Mouse (Mus musculus): Measurements from ENCODE around the gene Paqr7. TPM values are rescaled to one million over a fixed set of nuclear protein-coding genes. Genes with fewer than 3 reads are reported as not detected.

Gene Paqr7
- polyA plus RNA-seq, 1 experiment from 2014 or later = 1.2 TPM

- Histone ChIP-seq H3K27me3 (ENCODE audit: low read depth, poor library complexity, severe bottlenecking) (no peaks in the 10 kb centered on the region), H3K4me3 (no peak overlapping the region), H3K9me3 (replicated peaks) (no peaks in the 10 kb centered on the region), H3K4me1 (peaks cover 22% of the 10 kb centered on the region), H3K36me3 (peaks cover 34% of the 10 kb centered on the region), H3K27ac (no peak overlapping the region)
- no peak for DNase-seq (ENCODE audit: low spot score)
- WGBS = 93% methylated on average over 11 of the region's 11 CpGs
These were observed 17.9 kb downstream of the Paqr7 start for GRCm38 (mm10) chr4:134514309-134514930.

GRCm38 (mm10) chr4:134515614-134516013 lies 19.1 kb downstream of the Paqr7 start:
- peaks cover 45% of the 10 kb centered on the region for H3K36me3 ChIP-seq
- 85% methylated on average over 7 of the region's 7 CpGs for WGBS
- H3K27me3 ChIP-seq (ENCODE audit: low read depth, poor library complexity, severe bottlenecking) = no peaks in the 10 kb centered on the region
- no peak overlapping the region for H3K4me3 ChIP-seq
- peaks cover 22% of the 10 kb centered on the region for H3K4me1 ChIP-seq
- no peak overlapping the region for H3K27ac ChIP-seq
- H3K9me3 ChIP-seq (replicated peaks) = no peaks in the 10 kb centered on the region
- no peak for DNase-seq (ENCODE audit: low spot score)

- Histone ChIP-seq H3K27ac (no peak overlapping the region), H3K9me3 (replicated peaks) (no peaks in the 10 kb centered on the region), H3K36me3 (peaks cover 58% of the 10 kb centered on the region), H3K27me3 (ENCODE audit: low read depth, poor library complexity, severe bottlenecking) (no peaks in the 10 kb centered on the region), H3K4me1 (peaks cover 10% of the 10 kb centered on the region), H3K4me3 (no peak overlapping the region)
- 81% methylated on average over 8 of the region's 8 CpGs for WGBS
- DNase-seq (ENCODE audit: low spot score) = no peak
These were observed 20.5 kb downstream of the Paqr7 start for GRCm38 (mm10) chr4:134516981-134517380.

- Histone ChIP-seq H3K9me3 (replicated peaks) (no peaks in the 10 kb centered on the region), H3K4me1 (peaks cover 5% of the 10 kb centered on the region), H3K27ac (no peak overlapping the region), H3K36me3 (peaks cover 65% of the 10 kb centered on the region), H3K27me3 (ENCODE audit: low read depth, poor library complexity, severe bottlenecking) (no peaks in the 10 kb centered on the region), H3K4me3 (no peak overlapping the region)
- DNase-seq (ENCODE audit: low spot score) = no peak
- WGBS = 90% methylated on average over 10 of the region's 10 CpGs
These were observed 21.2 kb downstream of the Paqr7 start for GRCm38 (mm10) chr4:134517719-134518118.

- no peak overlapping the region for H3K4me3 ChIP-seq
- no peaks in the 10 kb centered on the region for H3K9me3 ChIP-seq (replicated peaks)
- WGBS = 92% methylated on average over 4 of the region's 4 CpGs
- no peaks in the 10 kb centered on the region for H3K27me3 ChIP-seq (ENCODE audit: low read depth, poor library complexity, severe bottlenecking)
- no peak overlapping the region for H3K27ac ChIP-seq
- no peaks in the 10 kb centered on the region; the same call in 1 of the 2 replicates for H3K4me1 ChIP-seq
- H3K36me3 ChIP-seq = peaks cover 73% of the 10 kb centered on the region
- no peak for DNase-seq (ENCODE audit: low spot score)
These were observed 22.0 kb downstream of the Paqr7 start for GRCm38 (mm10) chr4:134518541-134518940.

- no peaks in the 10 kb centered on the region for H3K9me3 ChIP-seq (replicated peaks)
- peaks cover 74% of the 10 kb centered on the region for H3K36me3 ChIP-seq
- no peaks in the 10 kb centered on the region for H3K27me3 ChIP-seq (ENCODE audit: low read depth, poor library complexity, severe bottlenecking)
- H3K4me1 ChIP-seq = no peaks in the 10 kb centered on the region; the same call in 1 of the 2 replicates
- no peak for DNase-seq (ENCODE audit: low spot score)
- H3K4me3 ChIP-seq = no peak overlapping the region
- no peak overlapping the region for H3K27ac ChIP-seq
These were observed 22.8 kb downstream of the Paqr7 start for GRCm38 (mm10) chr4:134519281-134519680.

GRCm38 (mm10) chr4:134523447-134523846 lies 26.9 kb downstream of the Paqr7 start:
- H3K9me3 ChIP-seq (replicated peaks) = no peaks in the 10 kb centered on the region
- no peak overlapping the region for H3K4me3 ChIP-seq
- peaks cover 94% of the 10 kb centered on the region for H3K36me3 ChIP-seq
- no peak overlapping the region for H3K27ac ChIP-seq
- H3K27me3 ChIP-seq (ENCODE audit: low read depth, poor library complexity, severe bottlenecking) = no peaks in the 10 kb centered on the region
- WGBS = 92% methylated on average over 4 of the region's 4 CpGs
- no peaks in the 10 kb centered on the region for H3K4me1 ChIP-seq
- no peak for DNase-seq (ENCODE audit: low spot score)

- Histone ChIP-seq H3K27me3 (ENCODE audit: low read depth, poor library complexity, severe bottlenecking) (no peaks in the 10 kb centered on the region), H3K4me1 (no peaks in the 10 kb centered on the region), H3K4me3 (no peak overlapping the region), H3K36me3 (peaks cover 98% of the 10 kb centered on the region), H3K9me3 (replicated peaks) (no peaks in the 10 kb centered on the region), H3K27ac (no peak overlapping the region)
- 84% methylated on average over 5 of the region's 5 CpGs for WGBS
- no peak for DNase-seq (ENCODE audit: low spot score)
These were observed 29.3 kb downstream of the Paqr7 start for GRCm38 (mm10) chr4:134525806-134526205.

- 87% methylated on average over 5 of the region's 5 CpGs for WGBS
- Histone ChIP-seq H3K4me1 (no peaks in the 10 kb centered on the region), H3K36me3 (peaks cover 98% of the 10 kb centered on the region), H3K9me3 (replicated peaks) (no peaks in the 10 kb centered on the region), H3K4me3 (no peak overlapping the region), H3K27me3 (ENCODE audit: low read depth, poor library complexity, severe bottlenecking) (no peaks in the 10 kb centered on the region), H3K27ac (no peak overlapping the region)
- no peak for DNase-seq (ENCODE audit: low spot score)
These were observed 29.7 kb downstream of the Paqr7 start for GRCm38 (mm10) chr4:134526220-134526619.

- H3K36me3 ChIP-seq = peaks cover 37% of the 10 kb centered on the region
- no peak for DNase-seq (ENCODE audit: low spot score)
- 85% methylated on average over 4 of the region's 4 CpGs for WGBS
- H3K27ac ChIP-seq = no peak overlapping the region
- H3K4me3 ChIP-seq = no peak overlapping the region
- H3K27me3 ChIP-seq (ENCODE audit: low read depth, poor library complexity, severe bottlenecking) = no peaks in the 10 kb centered on the region
- H3K9me3 ChIP-seq (replicated peaks) = no peaks in the 10 kb centered on the region
- H3K4me1 ChIP-seq = peaks cover 29% of the 10 kb centered on the region
These were observed 36.4 kb downstream of the Paqr7 start for GRCm38 (mm10) chr4:134532928-134533327.

GRCm38 (mm10) chr4:134533421-134533820 lies 36.9 kb downstream of the Paqr7 start:
- Histone ChIP-seq H3K27me3 (ENCODE audit: low read depth, poor library complexity, severe bottlenecking) (no peaks in the 10 kb centered on the region), H3K27ac (0 out of 2 replicates have a peak overlapping the region, but pooled peaks have one; percentile 88), H3K4me3 (peak overlapping the region; percentile 95), H3K4me1 (peaks cover 29% of the 10 kb centered on the region), H3K36me3 (peaks cover 36% of the 10 kb centered on the region), H3K9me3 (replicated peaks) (no peaks in the 10 kb centered on the region)
- no peak for DNase-seq (ENCODE audit: low spot score)
- 90% methylated on average over 4 of the region's 4 CpGs for WGBS

GRCm38 (mm10) chr4:134534124-134534886 lies 37.8 kb downstream of the Paqr7 start:
- peak overlapping the region; percentile 95 for H3K4me3 ChIP-seq
- WGBS = 2% methylated on average over 57 of the region's 57 CpGs
- peaks cover 36% of the 10 kb centered on the region for H3K36me3 ChIP-seq
- peak overlapping the region; percentile 88 for H3K27ac ChIP-seq
- peak; percentile 74 for DNase-seq (ENCODE audit: low spot score)
- H3K4me1 ChIP-seq = peaks cover 29% of the 10 kb centered on the region
- no peaks in the 10 kb centered on the region for H3K27me3 ChIP-seq (ENCODE audit: low read depth, poor library complexity, severe bottlenecking)
- H3K9me3 ChIP-seq (replicated peaks) = no peaks in the 10 kb centered on the region

GRCm38 (mm10) chr4:134534932-134535786 lies 38.7 kb downstream of the Paqr7 start, which contains the start of gene Mtfr1l:
TSS of gene Mtfr1l (minus strand) at chr4:134535387.
- Histone ChIP-seq H3K9me3 (replicated peaks) (no peaks in the 10 kb centered on the region), H3K36me3 (peaks cover 36% of the 10 kb centered on the region), H3K27me3 (ENCODE audit: low read depth, poor library complexity, severe bottlenecking) (no peaks in the 10 kb centered on the region), H3K4me3 (peak within 1 kb of the TSS; percentile 95), H3K27ac (peak within 1 kb of the TSS; percentile 88), H3K4me1 (peaks cover 29% of the 10 kb centered on the region)
- peak; percentile 99 for DNase-seq (ENCODE audit: low spot score)
- under 1% methylated on average over 71 of the region's 71 CpGs for whole genome bisulfite sequencing

Measured in limb, embryonic 10.5 days (tissue).